Mouse (Mus musculus) stomach, embryonic 14.5 days (tissue): ENCODE measurements at regions not wholly inside any gene's neighbourhood (a gene's known extent, or its start where the extent isn't known, plus 50 kb on each side); places are given as distances from the start of the nearest gene placed in this dataset.

Experiments used
- ATAC-seq: fragments of 200-750 bp; cut with Nextera tagmentation; 2 replicates; pipeline ENCODE4 v1.8.0; 2017; ENCODE audit warnings: low read depth, moderate TSS enrichment; ENCODE audit not compliant: insufficient number of reproducible peaks, insufficient read depth, low FRiP score
- H3K27ac ChIP-seq: fragments of 300-500 bp; sonication (generic); 2 replicates; pipeline ENCODE4 v1.5.1; 2014; ENCODE audit warnings: mild to moderate bottlenecking, low read length, moderate library complexity, mixed read lengths
- H3K27me3 ChIP-seq: fragments of 300-500 bp; sonication (generic); 2 replicates; pipeline ENCODE4 v1.6.1; 2014; ENCODE audit warnings: low read length, control low read depth, mixed read lengths; ENCODE audit not compliant: control insufficient read depth, insufficient read depth
- H3K36me3 ChIP-seq: fragments of 300-500 bp; sonication (generic); 2 replicates; pipeline ENCODE4 v1.6.1; 2014; ENCODE audit warnings: mild to moderate bottlenecking, control low read depth, low read length, moderate library complexity, mixed read lengths; ENCODE audit not compliant: control insufficient read depth, insufficient read depth
- H3K4me1 ChIP-seq: fragments of 300-500 bp; sonication (generic); 2 replicates; pipeline ENCODE4 v1.6.1; 2014; ENCODE audit warnings: low read length, control low read depth, mixed read lengths; ENCODE audit not compliant: control insufficient read depth, insufficient read depth
- H3K4me2 ChIP-seq: fragments of 300-500 bp; sonication (generic); replicated peaks from 2 replicates; pipeline ENCODE4 v1.6.1; 2014; ENCODE audit warnings: low read depth, low read length, control low read depth
- H3K4me3 ChIP-seq: fragments of 300-500 bp; sonication (generic); 2 replicates; pipeline ENCODE4 v1.5.1; 2014; ENCODE audit warnings: low read depth, low read length, control low read depth
- H3K9ac ChIP-seq: fragments of 300-500 bp; sonication (generic); replicated peaks from 2 replicates; pipeline ENCODE4 v1.6.1; 2014; ENCODE audit warnings: low read depth, mild to moderate bottlenecking, control low read depth, low read length, moderate library complexity, mixed read lengths
- H3K9me3 ChIP-seq: fragments of 300-500 bp; sonication (generic); 2 replicates; pipeline ENCODE4 v1.6.1; 2016; ENCODE audit warnings: low read depth, low read length, control low read depth; ENCODE audit not compliant: control insufficient read depth
- WGBS: fragments of 180-500 bp; shearing (Covaris S2); extraction: QIAGEN DNeasy Blood & Tissue Kit; methylation state at CpG from one replicate; pipeline ENCODE4 v1.1.7; 2014; 5-methylcytosine and 5-hydroxymethylcytosine counted together

DNA sequence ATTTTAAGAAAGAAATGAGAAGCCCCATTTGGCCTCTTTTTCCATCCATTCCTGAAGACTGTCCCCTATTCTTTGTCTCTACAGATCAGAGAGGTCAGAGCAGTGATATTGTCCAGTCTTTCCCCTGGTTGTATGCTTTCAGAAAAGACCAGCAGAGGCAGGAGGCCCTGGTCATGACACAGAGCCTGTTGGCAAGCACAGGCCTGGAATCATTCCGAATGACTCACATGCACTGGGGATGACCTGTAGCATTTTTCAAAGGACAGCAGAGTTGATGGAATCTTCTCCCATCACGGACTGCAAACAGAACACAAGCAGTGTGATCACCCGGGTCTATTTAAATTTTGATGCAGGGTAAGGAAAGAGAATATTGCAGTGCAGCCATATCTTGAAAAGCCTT is 50.2 kb upstream of the Nxt1 start:
- WGBS: 41% methylated on average over 3 of the region's 3 CpGs
- Histone ChIP-seq H3K4me1 (no peaks in the 10 kb centered on the region), H3K27ac (no peak overlapping the region), H3K9ac (no peak overlapping the region), H3K9me3 (no peaks in the 10 kb centered on the region), H3K36me3 (no peaks in the 10 kb centered on the region), H3K27me3 (no peaks in the 10 kb centered on the region), H3K4me3 (no peak overlapping the region), H3K4me2 (no peak overlapping the region)
- no peak for ATAC-seq

DNA sequence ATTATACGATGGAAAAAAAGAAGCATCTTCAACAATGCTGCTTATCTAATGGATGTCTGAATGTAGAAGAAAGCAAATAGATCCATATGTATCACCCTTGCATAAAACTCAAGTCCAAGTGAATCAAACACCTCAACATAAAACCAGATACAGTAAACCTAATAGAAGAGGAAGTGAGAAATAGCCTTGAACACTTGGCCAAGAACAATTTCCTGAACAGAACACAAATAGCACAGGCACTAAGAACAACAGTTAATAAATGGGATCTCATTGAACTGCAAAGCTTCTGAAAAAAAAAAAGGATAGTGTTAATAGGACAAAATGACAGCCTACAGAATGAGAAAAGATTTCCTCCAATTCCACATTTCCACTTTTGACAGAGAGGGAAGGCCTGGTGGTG is 60.5 kb upstream of the Nxt1 start:
- H3K9ac ChIP-seq: no peak overlapping the region
- H3K27me3 ChIP-seq: no peaks in the 10 kb centered on the region
- no peak for ATAC-seq
- 77% methylated on average over 1 of the region's 1 CpGs for WGBS
- H3K36me3 ChIP-seq: no peaks in the 10 kb centered on the region
- no peaks in the 10 kb centered on the region for H3K4me1 ChIP-seq
- no peak overlapping the region for H3K27ac ChIP-seq
- H3K4me3 ChIP-seq: no peak overlapping the region
- H3K9me3 ChIP-seq: 0 out of 2 replicates have a peak, but pooled peaks cover 3% of the 10 kb centered on the region
- no peak overlapping the region for H3K4me2 ChIP-seq

DNA sequence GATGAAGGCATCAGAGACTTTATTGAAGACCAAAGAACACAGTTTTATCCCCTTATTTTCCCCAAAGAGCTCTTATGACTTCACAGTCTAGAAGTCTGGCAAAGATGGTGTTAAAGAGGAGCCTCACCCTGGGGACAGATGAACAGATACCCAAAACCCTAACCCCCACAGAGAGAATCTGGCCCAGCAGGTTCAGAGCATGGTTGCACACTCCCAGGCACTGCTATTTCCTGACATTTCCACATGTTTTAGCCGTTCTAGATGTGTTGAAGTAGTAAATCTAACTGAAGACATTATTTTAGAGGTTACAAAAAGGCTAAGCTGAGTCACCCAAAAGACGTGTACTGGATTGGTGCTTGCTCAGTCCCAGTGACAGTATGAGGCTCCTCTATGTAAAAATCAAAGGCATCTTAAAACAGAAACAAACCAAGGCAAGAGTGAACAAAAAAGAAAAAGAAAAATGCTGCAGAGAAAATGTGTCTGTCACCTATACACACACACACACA is 66.9 kb upstream of the Nxt1 start:
- Histone ChIP-seq H3K36me3 (no peaks in the 10 kb centered on the region), H3K4me2 (no peak overlapping the region), H3K27ac (no peak overlapping the region), H3K4me3 (no peak overlapping the region), H3K4me1 (no peaks in the 10 kb centered on the region), H3K9me3 (no peaks in the 10 kb centered on the region), H3K27me3 (no peaks in the 10 kb centered on the region), H3K9ac (no peak overlapping the region)
- no peak for ATAC-seq
- 44% methylated on average over 2 of the region's 2 CpGs for WGBS

DNA sequence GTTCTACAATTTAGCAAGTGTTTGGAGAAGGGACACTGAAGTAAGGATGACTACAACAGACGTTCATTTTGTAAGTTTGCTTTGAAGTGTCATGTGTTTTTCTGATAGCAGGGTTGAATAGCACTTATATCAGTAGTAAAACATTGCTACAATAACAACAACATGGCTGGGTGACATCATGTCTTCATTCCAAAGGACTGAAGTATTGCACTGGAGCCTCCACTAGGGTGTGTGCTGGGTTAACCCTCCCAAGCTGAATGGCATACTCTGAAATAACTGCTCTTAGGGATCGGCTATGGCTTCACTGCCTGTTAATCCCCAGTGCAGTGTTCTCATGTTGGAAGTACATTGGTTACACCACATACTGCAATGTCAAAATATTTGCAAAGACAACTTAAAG is 68.5 kb upstream of the Nxt1 start:
- Histone ChIP-seq H3K4me3 (no peak overlapping the region), H3K9me3 (no peaks in the 10 kb centered on the region), H3K27me3 (no peaks in the 10 kb centered on the region), H3K27ac (no peak overlapping the region), H3K9ac (no peak overlapping the region), H3K4me1 (no peaks in the 10 kb centered on the region), H3K4me2 (no peak overlapping the region), H3K36me3 (no peaks in the 10 kb centered on the region)
- 68% methylated on average over 2 of the region's 2 CpGs for WGBS
- ATAC-seq: no peak

DNA sequence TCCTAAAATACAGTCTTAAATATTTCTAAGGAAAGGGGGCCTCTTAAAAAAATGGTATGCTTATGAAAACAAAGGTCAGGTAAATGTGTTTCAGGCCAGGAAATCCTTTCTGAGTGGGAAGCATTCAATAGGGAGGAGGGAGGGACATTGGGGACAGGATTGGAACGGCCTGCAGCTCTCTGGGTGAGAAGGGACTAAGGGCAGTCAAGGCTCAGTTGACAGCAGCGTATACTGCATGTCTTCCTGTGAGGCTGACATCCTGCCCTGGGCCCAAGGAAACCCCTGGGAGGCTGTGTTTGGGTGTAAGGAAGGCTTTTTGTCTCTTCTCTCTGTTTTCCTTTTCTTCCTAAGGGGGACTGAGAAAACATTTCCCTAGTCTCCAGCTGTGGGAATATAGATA is 69.1 kb upstream of the Nxt1 start:
- no peaks in the 10 kb centered on the region for H3K9me3 ChIP-seq
- H3K27me3 ChIP-seq: no peaks in the 10 kb centered on the region
- WGBS: 52% methylated on average over 2 of the region's 2 CpGs
- no peaks in the 10 kb centered on the region for H3K36me3 ChIP-seq
- H3K4me2 ChIP-seq: no peak overlapping the region
- no peak overlapping the region for H3K9ac ChIP-seq
- no peak overlapping the region for H3K27ac ChIP-seq
- ATAC-seq: no peak
- H3K4me3 ChIP-seq: no peak overlapping the region
- no peaks in the 10 kb centered on the region for H3K4me1 ChIP-seq

DNA sequence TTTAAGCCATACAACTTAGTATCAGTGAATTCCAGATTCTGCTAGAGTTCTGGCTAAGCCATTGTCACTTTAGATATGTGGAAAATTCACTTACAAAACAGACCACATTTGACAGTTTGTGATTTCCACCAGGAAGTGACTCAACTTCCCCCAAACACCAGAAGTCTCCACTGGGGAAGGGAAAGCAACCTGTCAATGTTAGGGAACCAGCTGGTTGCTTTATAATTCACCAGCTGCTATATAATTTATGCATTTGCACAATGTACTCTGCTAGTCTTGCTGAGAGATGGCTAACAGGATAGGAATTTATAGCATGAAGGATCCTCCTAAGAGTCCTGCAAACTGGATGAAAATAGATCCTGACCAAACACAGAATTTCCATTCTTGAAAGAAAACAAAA is 72.9 kb upstream of the Nxt1 start:
- no peaks in the 10 kb centered on the region for H3K9me3 ChIP-seq
- no peak overlapping the region for H3K4me3 ChIP-seq
- no peaks in the 10 kb centered on the region for H3K36me3 ChIP-seq
- no peak for ATAC-seq
- H3K27ac ChIP-seq: no peak overlapping the region
- H3K27me3 ChIP-seq: no peaks in the 10 kb centered on the region
- H3K4me1 ChIP-seq: no peaks in the 10 kb centered on the region
- H3K9ac ChIP-seq: no peak overlapping the region
- no peak overlapping the region for H3K4me2 ChIP-seq

DNA sequence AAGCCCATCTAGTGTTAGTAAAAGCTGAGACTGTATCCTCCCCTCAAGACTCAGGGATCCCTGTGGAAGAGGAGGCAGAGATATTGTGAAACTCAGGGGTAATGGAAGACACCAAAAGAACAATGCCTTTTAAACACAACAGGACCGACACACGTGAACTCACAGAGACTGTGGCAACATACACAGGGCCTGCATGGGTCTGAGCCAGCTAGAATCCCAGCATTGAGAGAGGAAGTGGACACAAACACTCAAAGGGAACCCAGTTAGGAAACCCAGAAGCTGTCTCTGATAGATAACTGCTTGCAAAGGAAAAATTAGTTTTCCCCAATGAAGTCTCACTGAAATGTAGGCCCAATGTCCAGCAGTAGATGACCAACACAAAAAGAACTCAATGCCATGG is 75.4 kb upstream of the Nxt1 start:
- no peak overlapping the region for H3K4me2 ChIP-seq
- no peak overlapping the region for H3K4me3 ChIP-seq
- H3K27me3 ChIP-seq: no peaks in the 10 kb centered on the region
- H3K9ac ChIP-seq: no peak overlapping the region
- no peaks in the 10 kb centered on the region for H3K9me3 ChIP-seq
- H3K36me3 ChIP-seq: no peaks in the 10 kb centered on the region
- H3K4me1 ChIP-seq: no peaks in the 10 kb centered on the region
- WGBS: 88% methylated on average over 2 of the region's 2 CpGs
- no peak overlapping the region for H3K27ac ChIP-seq
- ATAC-seq: no peak

DNA sequence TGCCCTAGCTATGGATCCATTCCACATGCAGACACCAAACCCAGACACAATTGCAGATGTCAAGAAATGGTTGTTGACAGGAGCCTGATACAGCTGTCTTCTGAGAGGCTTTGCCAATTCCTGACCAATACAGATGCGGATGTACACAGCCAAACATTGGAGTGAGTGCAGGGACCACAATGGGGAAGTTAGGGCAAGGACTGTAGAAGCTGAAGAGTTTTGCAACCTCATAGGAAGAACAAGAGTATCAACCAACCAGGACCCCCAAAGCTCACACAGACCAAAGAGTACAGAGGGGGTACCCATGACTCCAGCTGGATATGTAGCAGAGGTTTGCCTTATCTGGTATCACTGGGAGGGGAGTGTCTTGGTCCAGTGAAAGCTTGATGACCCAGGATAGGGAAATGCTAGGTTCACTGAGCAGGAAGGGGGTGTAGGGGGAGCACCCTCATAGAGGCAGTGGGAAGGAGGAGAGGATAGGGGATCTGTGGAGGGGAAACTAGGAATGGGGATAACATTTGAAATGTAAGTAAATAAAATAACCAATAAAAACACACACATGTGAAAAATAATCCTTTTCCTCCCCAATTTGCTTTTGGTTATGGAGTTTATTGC is 86.6 kb upstream of the Nxt1 start:
- Histone ChIP-seq H3K4me1 (no peaks in the 10 kb centered on the region), H3K27me3 (no peaks in the 10 kb centered on the region), H3K36me3 (no peaks in the 10 kb centered on the region), H3K27ac (no peak overlapping the region), H3K9me3 (no peaks in the 10 kb centered on the region), H3K4me3 (no peak overlapping the region), H3K9ac (no peak overlapping the region), H3K4me2 (no peak overlapping the region)
- no peak for ATAC-seq
- WGBS: 70% methylated on average over 1 of the region's 1 CpGs

DNA sequence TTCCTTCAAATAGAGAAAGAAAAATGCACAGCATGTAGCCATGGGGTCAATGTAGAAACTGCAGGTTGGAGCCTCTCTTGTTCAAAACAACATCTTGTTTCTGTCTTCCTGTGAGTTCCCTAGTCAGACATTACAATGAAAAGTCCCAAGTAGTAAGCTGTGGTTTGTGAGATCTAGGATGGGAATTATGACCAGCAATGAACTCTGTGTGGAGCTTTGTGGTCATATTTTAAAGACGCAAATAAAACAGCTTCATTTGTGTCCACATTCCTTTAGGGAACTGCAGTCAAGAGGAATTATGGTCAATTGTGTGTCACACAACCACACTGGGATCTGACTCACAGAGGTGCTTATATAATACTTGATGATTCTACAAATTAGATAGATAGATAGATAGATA is 90.2 kb upstream of the Nxt1 start:
- ATAC-seq: no peak

More for the DNA sequence above, 90.2 kb upstream of the Nxt1 start:
- no peaks in the 10 kb centered on the region for H3K36me3 ChIP-seq
- H3K9ac ChIP-seq: no peak overlapping the region
- H3K27me3 ChIP-seq: no peaks in the 10 kb centered on the region
- H3K4me3 ChIP-seq: no peak overlapping the region
- H3K27ac ChIP-seq: no peak overlapping the region
- H3K9me3 ChIP-seq: no peaks in the 10 kb centered on the region
- no peaks in the 10 kb centered on the region for H3K4me1 ChIP-seq
- WGBS: 88% methylated on average over 1 of the region's 1 CpGs
- H3K4me2 ChIP-seq: no peak overlapping the region
